Mouse (Mus musculus) heart, postnatal 0 days (tissue): Measurements from ENCODE around the gene Wdr38. TPM values are rescaled to one million over a fixed set of nuclear protein-coding genes. Genes with fewer than 3 reads are reported as not detected.
"Not testable (repeated sequence)": the region's sequence is repeated elsewhere in the genome, so short reads cannot be mapped to it uniquely, and the experiment has no call there.

Experiments used
- ATAC-seq: fragments of 200-750 bp; cut with Nextera tagmentation; 2 replicates; pipeline ENCODE4 v1.8.0; 2017; ENCODE audit warnings: low read depth, moderate number of reproducible peaks, moderate library complexity; ENCODE audit not compliant: insufficient read depth
- DNase-seq: peaks from one replicate; pipeline ENCODE4 v3.0.0-alpha.2; 2016; ENCODE audit warnings: low spot score
- H3K27ac ChIP-seq: fragments of 300-500 bp; sonication (generic); 2 replicates; pipeline ENCODE4 v1.5.1; 2014; ENCODE audit warnings: low read depth, mild to moderate bottlenecking
- H3K27me3 ChIP-seq: fragments of 300-500 bp; sonication (generic); 2 replicates; pipeline ENCODE4 v1.6.1; 2014; ENCODE audit warnings: low read length, mixed read lengths; ENCODE audit not compliant: control insufficient read depth, insufficient read depth
- H3K36me3 ChIP-seq: fragments of 300-500 bp; sonication (generic); replicated peaks from 2 replicates; pipeline ENCODE4 v1.6.1; 2014; ENCODE audit warnings: low read length, mixed read lengths; ENCODE audit not compliant: control insufficient read depth, insufficient read depth
- H3K4me1 ChIP-seq: fragments of 300-500 bp; sonication (generic); 2 replicates; pipeline ENCODE4 v1.6.1; 2014; ENCODE audit warnings: antibody characterized with exemption; ENCODE audit not compliant: control insufficient read depth, insufficient read depth
- H3K4me2 ChIP-seq: fragments of 300-500 bp; sonication (generic); 2 replicates; pipeline ENCODE4 v1.6.1; 2014; ENCODE audit warnings: low read depth, mild to moderate bottlenecking, low read length, moderate library complexity
- H3K4me3 ChIP-seq: fragments of 300-500 bp; sonication (generic); 2 replicates; pipeline ENCODE4 v1.5.1; 2014; ENCODE audit warnings: low read depth, low read length
- H3K9ac ChIP-seq: fragments of 300-500 bp; sonication (generic); replicated peaks from 2 replicates; pipeline ENCODE4 v1.6.1; 2014; ENCODE audit warnings: low read depth, low read length, mixed read lengths
- H3K9me3 ChIP-seq: fragments of 300-500 bp; sonication (generic); replicated peaks from 2 replicates; pipeline ENCODE4 v1.6.1; 2016; ENCODE audit warnings: low read length; ENCODE audit not compliant: control insufficient read depth
- CTCF ChIP-seq: IDR thresholded peaks from 2 replicates; pipeline ENCODE4 v1.5.1; 2016; ENCODE audit warnings: antibody characterized with exemption, control low read depth, low read depth
- EP300 ChIP-seq: IDR thresholded peaks from 2 replicates; pipeline ENCODE4 v1.6.1; 2016; ENCODE audit warnings: antibody characterized with exemption, low read depth
- WGBS: fragments of 180-500 bp; shearing (Covaris S2); extraction: QIAGEN DNeasy Blood & Tissue Kit; methylation state at CpG from one replicate; pipeline ENCODE4 v1.1.7; 2014; 5-methylcytosine and 5-hydroxymethylcytosine counted together
- polyA plus RNA-seq: library from polyadenylated mRNA; unstranded; fragments of >200 nt; fragmentation: Nextera tagmentation; extraction: Ambion mirVana; gene quantifications from 2 replicates; pipeline ENCODE4 v1.2.1, GENCODE M21; 2015
- total RNA-seq: library from RNA; depleted of rRNA; stranded (reverse); fragments of >200 nt; gene quantifications from 2 replicates; pipeline ENCODE4 v1.2.3, GENCODE M21; 2014; ENCODE audit warnings: low replicate concordance

Wdr38 gene
- total and polyA plus RNA-seq, 2 experiments from 2014 or later, result 0.83 TPM; not detected in 1

- Histone ChIP-seq H3K4me1 (peaks cover 26% of the 10 kb centered on the region; the same call in 1 of the 2 replicates), H3K27ac (peak overlapping the region; percentile 94), H3K4me3 (peak overlapping the region; percentile 83), H3K9me3 (no peaks in the 10 kb centered on the region), H3K36me3 (peaks cover 14% of the 10 kb centered on the region), H3K27me3 (no peaks in the 10 kb centered on the region), H3K9ac (peak overlapping the region; percentile 86), H3K4me2 (peak overlapping the region; percentile 94)
- DNase-seq, result peak; percentile 89
- peak; percentile 86 for ATAC-seq
- TF ChIP-seq EP300 (peak; percentile 77; the same call in 1 of the 2 replicates), CTCF (no peak)
- under 1% methylated on average over 41 of the region's 44 CpGs for WGBS
Measured at GRCm38 (mm10) chr2:39007865-39008264, 10.6 kb downstream of the Wdr38 start.

DNA sequence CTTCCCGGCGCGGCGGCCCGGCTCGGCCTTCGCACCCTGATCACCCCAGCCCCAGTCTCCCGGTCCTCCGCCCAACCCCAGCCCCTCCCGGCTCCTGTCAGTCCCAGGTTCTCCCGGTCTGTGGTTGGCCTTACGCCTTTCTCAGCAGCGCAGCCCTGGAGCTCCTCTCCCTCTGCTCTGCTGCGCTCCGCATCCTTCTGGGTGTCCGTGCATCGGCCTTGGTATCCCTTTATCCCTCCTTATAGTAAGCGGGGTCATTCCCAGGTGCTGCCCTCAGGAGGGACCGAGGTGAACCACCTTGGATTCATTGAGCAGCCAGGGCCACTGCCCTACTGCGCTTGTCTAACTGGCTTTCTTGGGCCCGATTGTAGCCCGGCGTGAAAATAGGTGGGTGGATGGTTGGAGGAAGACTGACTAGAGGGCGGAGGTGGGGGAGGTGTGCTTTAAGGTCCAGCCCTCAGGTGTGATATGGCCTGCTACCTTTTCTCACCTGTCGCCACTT lies 11.1 kb downstream of the Wdr38 start:
- TF ChIP-seq EP300, result no peak
- TF ChIP-seq CTCF, result no peak
- no peaks in the 10 kb centered on the region for H3K27me3 ChIP-seq
- peak overlapping the region; percentile 86 for H3K9ac ChIP-seq
- H3K9me3 ChIP-seq, result no peaks in the 10 kb centered on the region
- peaks cover 26% of the 10 kb centered on the region; the same call in 1 of the 2 replicates for H3K4me1 ChIP-seq
- DNase-seq (peak; percentile 44), ATAC-seq (peak; percentile 33)
- H3K4me3 ChIP-seq, result peak overlapping the region; percentile 83
- peak overlapping the region; percentile 94 for H3K4me2 ChIP-seq
- peaks cover 13% of the 10 kb centered on the region for H3K36me3 ChIP-seq
- WGBS, result 1% methylated on average over 18 of the region's 25 CpGs
- peak overlapping the region; percentile 94 for H3K27ac ChIP-seq

DNA sequence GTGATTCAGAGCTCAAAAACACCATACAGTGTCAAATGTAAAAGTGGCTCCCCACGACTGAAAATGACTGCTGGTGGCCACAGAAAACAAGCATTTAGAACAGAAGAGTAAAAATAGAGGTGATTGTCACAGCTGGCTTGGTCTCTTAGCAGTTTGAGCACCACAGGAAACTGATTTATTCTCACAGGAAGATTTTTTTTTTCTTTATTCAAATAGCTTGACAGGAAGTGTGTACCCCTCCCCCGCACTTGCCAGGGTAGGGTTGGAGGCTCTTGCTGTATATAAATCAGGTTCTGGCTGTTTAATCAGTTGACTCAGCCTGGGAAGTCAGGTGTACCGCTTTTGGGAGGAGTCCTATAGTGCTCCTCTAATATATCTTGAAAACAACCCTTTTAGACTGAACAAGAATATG lies 11.7 kb downstream of the Wdr38 start:
- H3K9ac ChIP-seq, result peak overlapping the region; percentile 86
- ATAC-seq (no peak), DNase-seq (peak; percentile 42)
- H3K27ac ChIP-seq, result peak overlapping the region; percentile 94
- TF ChIP-seq CTCF, result no peak
- TF ChIP-seq EP300, result no peak
- no peaks in the 10 kb centered on the region for H3K27me3 ChIP-seq
- WGBS, result 21% methylated on average over 3 of the region's 3 CpGs
- no peaks in the 10 kb centered on the region for H3K9me3 ChIP-seq
- H3K4me1 ChIP-seq, result peaks cover 26% of the 10 kb centered on the region; the same call in 1 of the 2 replicates
- H3K36me3 ChIP-seq, result peaks cover 13% of the 10 kb centered on the region
- peak overlapping the region; percentile 83 for H3K4me3 ChIP-seq
- peak overlapping the region; percentile 94 for H3K4me2 ChIP-seq

DNA sequence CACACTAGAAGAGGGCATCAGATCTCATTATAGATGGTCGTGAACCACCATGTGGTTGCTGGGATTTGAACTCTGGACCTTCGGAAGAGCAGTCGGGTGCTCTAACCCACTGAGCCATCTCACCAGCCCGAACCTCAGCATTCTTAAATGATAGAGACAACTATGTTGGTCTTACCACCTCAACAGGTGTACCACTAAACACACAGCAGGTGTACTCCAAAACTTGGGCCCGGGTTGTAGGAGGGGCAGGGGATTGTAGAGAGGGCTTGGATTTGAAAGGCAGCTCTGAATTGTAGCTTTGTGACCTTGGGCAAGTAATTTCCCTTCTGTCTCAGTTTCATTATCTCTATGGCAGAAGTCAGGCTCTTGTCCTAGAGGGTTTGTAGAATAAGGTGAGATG lies 12.9 kb downstream of the Wdr38 start:
- not testable (repeated sequence) for H3K27me3 ChIP-seq, H3K4me3 ChIP-seq, H3K4me2 ChIP-seq, H3K9me3 ChIP-seq, H3K9ac ChIP-seq, ATAC-seq, H3K27ac ChIP-seq, DNase-seq
- WGBS, result 93% methylated on average over 4 of the region's 5 CpGs
- peaks cover 25% of the 10 kb centered on the region for H3K36me3 ChIP-seq
- peaks cover 26% of the 10 kb centered on the region; the same call in 1 of the 2 replicates for H3K4me1 ChIP-seq

GRCm38 (mm10) chr2:39011264-39011663 lies 14.0 kb downstream of the Wdr38 start:
- no peaks in the 10 kb centered on the region for H3K27me3 ChIP-seq
- no peaks in the 10 kb centered on the region for H3K9me3 ChIP-seq
- peak overlapping the region; percentile 43; the same call in 1 of the 2 replicates for H3K27ac ChIP-seq
- peaks cover 36% of the 10 kb centered on the region for H3K36me3 ChIP-seq
- peaks cover 23% of the 10 kb centered on the region; the same call in 1 of the 2 replicates for H3K4me1 ChIP-seq
- H3K4me3 ChIP-seq, result no peak overlapping the region
- no peak for DNase-seq
- ATAC-seq, result no peak
- no peak for TF ChIP-seq CTCF
- no peak for TF ChIP-seq EP300
- H3K9ac ChIP-seq, result no peak overlapping the region
- H3K4me2 ChIP-seq, result no peak overlapping the region

- peak overlapping the region; percentile 43; the same call in 1 of the 2 replicates for H3K27ac ChIP-seq
- no peak for ATAC-seq
- H3K27me3 ChIP-seq, result no peaks in the 10 kb centered on the region
- no peak overlapping the region for H3K4me2 ChIP-seq
- DNase-seq, result no peak
- peaks cover 23% of the 10 kb centered on the region; the same call in 1 of the 2 replicates for H3K4me1 ChIP-seq
- no peak overlapping the region for H3K4me3 ChIP-seq
- H3K9ac ChIP-seq, result no peak overlapping the region; the same call in 1 of the 2 replicates
- TF ChIP-seq EP300 (no peak), CTCF (no peak)
- H3K36me3 ChIP-seq, result peaks cover 42% of the 10 kb centered on the region
- 77% methylated on average over 3 of the region's 3 CpGs for WGBS
- H3K9me3 ChIP-seq, result no peaks in the 10 kb centered on the region
Measured at GRCm38 (mm10) chr2:39011971-39012370, 14.7 kb downstream of the Wdr38 start.
